Mouse (Mus musculus) lung, adult 2 months (tissue): ENCODE data around the gene Pygb.

ENCODE experiments used
- CTCF ChIP-seq: fragments of 200-500 bp; IDR thresholded peaks from 2 replicates; pipeline ENCODE4 v1.5.1; 2011; ENCODE audit warnings: mild to moderate bottlenecking, low read length, control low read depth; ENCODE audit not compliant: insufficient read depth
- POLR2A ChIP-seq: fragments of 200-500 bp; IDR thresholded peaks from 2 replicates; pipeline ENCODE4 v1.6.1; 2011; ENCODE audit warnings: low read depth, mild to moderate bottlenecking, control low read depth, low read length, borderline replicate concordance; ENCODE audit errors: extremely low read depth

DNA sequence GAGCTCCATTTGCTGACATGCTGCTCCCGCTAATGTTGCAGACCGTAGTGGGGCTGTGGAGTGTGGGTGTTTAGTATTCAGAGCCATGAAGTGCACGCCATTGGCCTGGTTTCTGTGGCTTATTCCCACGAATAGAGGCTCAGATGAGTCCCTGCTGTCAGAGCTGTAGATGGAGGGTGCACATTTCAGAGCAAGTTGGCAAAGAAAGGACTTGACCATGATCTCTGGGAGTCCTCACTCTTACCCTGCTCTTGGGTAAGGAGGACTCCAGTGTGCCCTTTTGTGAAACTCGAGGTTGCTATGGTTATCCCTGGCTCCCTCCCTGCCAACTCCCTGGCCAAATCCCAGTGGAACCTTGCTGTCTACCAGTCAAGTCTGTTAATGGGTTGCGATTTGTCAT, 21.8 kb downstream of the Pygb start:
- TF ChIP-seq POLR2A: no peak
- no peak for TF ChIP-seq CTCF
